Mouse (Mus musculus) stomach, embryonic 15.5 days (tissue): ENCODE data around the gene Dnah6. TPM values are rescaled to one million over a fixed set of nuclear protein-coding genes. Genes with fewer than 3 reads are reported as not detected.

Experiments
- ATAC-seq: fragments of 200-750 bp; cut with Nextera tagmentation; 2 replicates; pipeline ENCODE4 v1.8.0; 2017; ENCODE audit warnings: low read depth, moderate number of reproducible peaks, moderate TSS enrichment; ENCODE audit not compliant: insufficient read depth, low FRiP score
- H3K27ac ChIP-seq: fragments of 300-500 bp; sonication (generic); 2 replicates; pipeline ENCODE4 v1.5.1; 2015; ENCODE audit warnings: mild to moderate bottlenecking, inconsistent platforms
- H3K27me3 ChIP-seq: fragments of 300-500 bp; sonication (generic); replicated peaks from 2 replicates; pipeline ENCODE4 v1.6.1; 2015; ENCODE audit warnings: inconsistent platforms
- H3K36me3 ChIP-seq: fragments of 300-500 bp; sonication (generic); 2 replicates; pipeline ENCODE4 v1.6.1; 2015; ENCODE audit warnings: inconsistent platforms
- H3K4me1 ChIP-seq: fragments of 300-500 bp; sonication (generic); 2 replicates; pipeline ENCODE4 v1.6.1; 2015; ENCODE audit warnings: inconsistent platforms
- H3K4me2 ChIP-seq: fragments of 300-500 bp; sonication (generic); 2 replicates; pipeline ENCODE4 v1.6.1; 2015; ENCODE audit warnings: mild to moderate bottlenecking, inconsistent platforms
- H3K4me3 ChIP-seq: fragments of 300-500 bp; sonication (generic); replicated peaks from 2 replicates; pipeline ENCODE4 v1.5.1; 2015; ENCODE audit warnings: inconsistent platforms
- H3K9ac ChIP-seq: fragments of 300-500 bp; sonication (generic); 2 replicates; pipeline ENCODE4 v1.6.1; 2015; ENCODE audit warnings: inconsistent platforms
- H3K9me3 ChIP-seq: fragments of 300-500 bp; sonication (generic); 2 replicates; pipeline ENCODE4 v1.6.1; 2016; ENCODE audit warnings: inconsistent platforms
- WGBS: fragments of 180-500 bp; shearing (Covaris S2); methylation state at CpG from one replicate; pipeline ENCODE4 v1.1.7; 2015; 5-methylcytosine and 5-hydroxymethylcytosine counted together
- polyA plus RNA-seq: library from polyadenylated mRNA; unstranded; fragments of >200 nt; fragmentation: Nextera tagmentation; extraction: Ambion mirVana; gene quantifications from 2 replicates; pipeline ENCODE4 v1.2.1, GENCODE M21; 2015

The Dnah6 gene
- polyA plus RNA-seq, 1 experiment from 2014 or later = 0.06 TPM

- no peak for ATAC-seq
- H3K36me3 ChIP-seq = no peaks in the 10 kb centered on the region
- no peaks in the 10 kb centered on the region for H3K27me3 ChIP-seq
- no peak overlapping the region for H3K4me2 ChIP-seq
- no peak overlapping the region for H3K9ac ChIP-seq
- 73% methylated on average over 9 of the region's 9 CpGs for WGBS
- no peaks in the 10 kb centered on the region for H3K4me1 ChIP-seq
- no peaks in the 10 kb centered on the region for H3K9me3 ChIP-seq
- H3K4me3 ChIP-seq = no peak overlapping the region
- no peak overlapping the region for H3K27ac ChIP-seq
Measured at GRCm38 (mm10) chr6:73127594-73127993, 93.9 kb downstream of the Dnah6 start.

GRCm38 (mm10) chr6:73120348-73120747 lies 101.1 kb downstream of the Dnah6 start:
- Histone ChIP-seq H3K9ac (no peak overlapping the region), H3K9me3 (no peaks in the 10 kb centered on the region), H3K4me2 (no peak overlapping the region), H3K27ac (no peak overlapping the region), H3K27me3 (no peaks in the 10 kb centered on the region), H3K4me1 (no peaks in the 10 kb centered on the region), H3K4me3 (no peak overlapping the region), H3K36me3 (no peaks in the 10 kb centered on the region)
- no peak for ATAC-seq
- 87% methylated on average over 11 of the region's 11 CpGs for WGBS

GRCm38 (mm10) chr6:73113898-73114297 lies 107.6 kb downstream of the Dnah6 start:
- Histone ChIP-seq H3K4me3 (no peak overlapping the region), H3K9ac (no peak overlapping the region), H3K4me2 (no peak overlapping the region), H3K9me3 (no peaks in the 10 kb centered on the region), H3K27me3 (no peaks in the 10 kb centered on the region), H3K27ac (no peak overlapping the region), H3K36me3 (no peaks in the 10 kb centered on the region), H3K4me1 (no peaks in the 10 kb centered on the region)
- no peak for ATAC-seq
- 64% methylated on average over 2 of the region's 2 CpGs for WGBS

- H3K4me1 ChIP-seq = no peaks in the 10 kb centered on the region
- ATAC-seq = no peak
- H3K4me2 ChIP-seq = no peak overlapping the region
- no peak overlapping the region for H3K4me3 ChIP-seq
- WGBS = 32% methylated on average over 2 of the region's 2 CpGs
- no peaks in the 10 kb centered on the region for H3K36me3 ChIP-seq
- H3K9me3 ChIP-seq = no peaks in the 10 kb centered on the region
- H3K27me3 ChIP-seq = no peaks in the 10 kb centered on the region
- no peak overlapping the region for H3K9ac ChIP-seq
- no peak overlapping the region for H3K27ac ChIP-seq
Measured at GRCm38 (mm10) chr6:73113365-73113764, 108.1 kb downstream of the Dnah6 start.

- 89% methylated on average over 4 of the region's 4 CpGs for WGBS
- Histone ChIP-seq H3K4me1 (no peaks in the 10 kb centered on the region), H3K36me3 (no peaks in the 10 kb centered on the region), H3K4me3 (no peak overlapping the region), H3K27me3 (no peaks in the 10 kb centered on the region), H3K4me2 (no peak overlapping the region), H3K9me3 (no peaks in the 10 kb centered on the region), H3K9ac (no peak overlapping the region), H3K27ac (no peak overlapping the region)
- ATAC-seq = no peak
Measured at GRCm38 (mm10) chr6:73093133-73093532, 128.3 kb downstream of the Dnah6 start.

GRCm38 (mm10) chr6:73090836-73091235 lies 130.6 kb downstream of the Dnah6 start:
- no peak for ATAC-seq
- H3K27me3 ChIP-seq = no peaks in the 10 kb centered on the region
- H3K9ac ChIP-seq = no peak overlapping the region

GRCm38 (mm10) chr6:73082571-73082970 lies 138.9 kb downstream of the Dnah6 start:
- H3K36me3 ChIP-seq = no peaks in the 10 kb centered on the region
- no peak overlapping the region for H3K9ac ChIP-seq
- ATAC-seq = no peak
- WGBS = 90% methylated on average over 9 of the region's 9 CpGs
- H3K4me3 ChIP-seq = no peak overlapping the region
- H3K9me3 ChIP-seq = no peaks in the 10 kb centered on the region
- no peaks in the 10 kb centered on the region for H3K27me3 ChIP-seq
- no peak overlapping the region for H3K27ac ChIP-seq
- H3K4me1 ChIP-seq = no peaks in the 10 kb centered on the region
- H3K4me2 ChIP-seq = no peak overlapping the region

More at GRCm38 (mm10) chr6:73090836-73091235, 130.6 kb downstream of the Dnah6 start:
- H3K36me3 ChIP-seq = no peaks in the 10 kb centered on the region
- H3K4me3 ChIP-seq = no peak overlapping the region
- WGBS = 79% methylated on average over 8 of the region's 8 CpGs
- no peak overlapping the region for H3K4me2 ChIP-seq
- no peaks in the 10 kb centered on the region for H3K4me1 ChIP-seq
- no peaks in the 10 kb centered on the region for H3K9me3 ChIP-seq
- no peak overlapping the region for H3K27ac ChIP-seq

- H3K4me1 ChIP-seq = no peaks in the 10 kb centered on the region
- no peak overlapping the region for H3K9ac ChIP-seq
- H3K27me3 ChIP-seq = no peaks in the 10 kb centered on the region
- ATAC-seq = no peak
- no peak overlapping the region for H3K27ac ChIP-seq
- H3K4me2 ChIP-seq = no peak overlapping the region
- no peaks in the 10 kb centered on the region for H3K9me3 ChIP-seq
- WGBS = 37% methylated on average over 3 of the region's 3 CpGs
- no peak overlapping the region for H3K4me3 ChIP-seq
- no peaks in the 10 kb centered on the region for H3K36me3 ChIP-seq
Measured at GRCm38 (mm10) chr6:73072093-73072786, 149.2 kb downstream of the Dnah6 start.

GRCm38 (mm10) chr6:73071214-73071613 lies 150.2 kb downstream of the Dnah6 start:
- no peak for ATAC-seq
- 41% methylated on average over 3 of the region's 3 CpGs for WGBS

GRCm38 (mm10) chr6:73070663-73071062 lies 150.8 kb downstream of the Dnah6 start:
- WGBS = 52% methylated on average over 6 of the region's 6 CpGs
- ATAC-seq = peak; percentile 73; the same call in 1 of the 2 replicates
- no peaks in the 10 kb centered on the region for H3K4me1 ChIP-seq
- H3K27me3 ChIP-seq = no peaks in the 10 kb centered on the region
- H3K9me3 ChIP-seq = no peaks in the 10 kb centered on the region
- no peaks in the 10 kb centered on the region for H3K36me3 ChIP-seq
- no peak overlapping the region for H3K4me2 ChIP-seq
- H3K4me3 ChIP-seq = no peak overlapping the region
- H3K27ac ChIP-seq = no peak overlapping the region
- H3K9ac ChIP-seq = no peak overlapping the region

More at GRCm38 (mm10) chr6:73071214-73071613, 150.2 kb downstream of the Dnah6 start:
- Histone ChIP-seq H3K36me3 (no peaks in the 10 kb centered on the region), H3K9me3 (no peaks in the 10 kb centered on the region), H3K27ac (no peak overlapping the region), H3K4me3 (no peak overlapping the region), H3K4me2 (no peak overlapping the region), H3K27me3 (no peaks in the 10 kb centered on the region), H3K4me1 (no peaks in the 10 kb centered on the region), H3K9ac (no peak overlapping the region)

GRCm38 (mm10) chr6:73064551-73064950 lies 156.9 kb downstream of the Dnah6 start:
- Histone ChIP-seq H3K4me2 (no peak overlapping the region), H3K4me1 (no peaks in the 10 kb centered on the region), H3K27me3 (no peaks in the 10 kb centered on the region), H3K36me3 (no peaks in the 10 kb centered on the region), H3K9ac (no peak overlapping the region), H3K9me3 (no peaks in the 10 kb centered on the region), H3K27ac (no peak overlapping the region), H3K4me3 (no peak overlapping the region)
- no peak for ATAC-seq
- WGBS = 79% methylated on average over 3 of the region's 3 CpGs

- whole genome bisulfite sequencing = 79% methylated on average over 7 of the region's 7 CpGs
- no peaks in the 10 kb centered on the region for H3K27me3 ChIP-seq
- H3K9me3 ChIP-seq = no peaks in the 10 kb centered on the region
- no peak overlapping the region for H3K4me3 ChIP-seq
- no peak for ATAC-seq
- H3K9ac ChIP-seq = no peak overlapping the region
- H3K4me1 ChIP-seq = no peaks in the 10 kb centered on the region
- no peaks in the 10 kb centered on the region for H3K36me3 ChIP-seq
- H3K4me2 ChIP-seq = no peak overlapping the region
- no peak overlapping the region for H3K27ac ChIP-seq
Measured at GRCm38 (mm10) chr6:73059596-73060121, 161.8 kb downstream of the Dnah6 start.
